Mouse (Mus musculus): ENCODE measurements around the gene Rapgef1.

Gene Rapgef1

DNA sequence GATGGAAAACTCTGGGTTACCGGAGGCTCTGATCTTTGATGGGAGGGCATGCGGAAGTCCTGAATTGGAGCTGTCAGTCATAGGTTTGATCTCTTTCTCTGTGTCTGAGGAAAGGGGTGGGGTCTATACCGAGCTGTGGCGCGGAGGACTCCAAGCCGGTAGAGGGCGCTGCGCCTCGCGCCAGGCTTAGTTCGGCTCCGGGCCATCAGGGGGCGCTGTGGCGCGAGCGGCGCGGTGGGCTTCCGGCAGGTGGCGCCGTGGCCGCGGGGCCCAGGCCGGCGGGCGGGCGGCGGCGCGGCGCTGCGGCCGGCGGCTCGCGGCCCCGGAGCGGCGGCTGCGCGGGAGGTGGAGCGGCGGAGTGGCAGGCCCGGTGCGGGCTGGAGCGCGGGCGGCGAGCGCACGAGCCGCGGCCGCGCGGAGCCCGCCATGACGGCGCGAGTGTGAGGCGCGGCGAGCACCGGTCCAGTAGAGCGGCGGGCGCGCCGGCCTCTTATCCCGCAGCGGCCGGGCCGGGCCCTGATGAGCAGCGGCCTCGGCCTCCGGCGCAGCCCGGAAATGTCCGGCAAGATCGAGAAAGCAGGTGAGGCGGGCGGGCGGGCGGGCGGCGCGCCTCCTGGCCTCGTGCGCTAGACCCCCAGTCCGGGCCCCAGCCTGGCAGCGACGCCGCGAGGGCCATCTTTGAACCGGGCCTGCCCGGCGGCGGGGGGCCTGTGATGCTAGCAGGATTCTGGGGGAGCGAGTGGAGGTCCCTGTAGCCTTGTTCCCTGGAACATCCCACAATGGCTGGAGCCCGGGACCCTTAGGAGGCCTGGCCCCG, at the start of gene Rapgef1:
Gene Rapgef1, plus strand, starts transcription at position 237 of the 817 bp plus-strand sequence.
- ATAC-seq (ENCODE audit: low TSS enrichment), result peak; percentile 64

DNA sequence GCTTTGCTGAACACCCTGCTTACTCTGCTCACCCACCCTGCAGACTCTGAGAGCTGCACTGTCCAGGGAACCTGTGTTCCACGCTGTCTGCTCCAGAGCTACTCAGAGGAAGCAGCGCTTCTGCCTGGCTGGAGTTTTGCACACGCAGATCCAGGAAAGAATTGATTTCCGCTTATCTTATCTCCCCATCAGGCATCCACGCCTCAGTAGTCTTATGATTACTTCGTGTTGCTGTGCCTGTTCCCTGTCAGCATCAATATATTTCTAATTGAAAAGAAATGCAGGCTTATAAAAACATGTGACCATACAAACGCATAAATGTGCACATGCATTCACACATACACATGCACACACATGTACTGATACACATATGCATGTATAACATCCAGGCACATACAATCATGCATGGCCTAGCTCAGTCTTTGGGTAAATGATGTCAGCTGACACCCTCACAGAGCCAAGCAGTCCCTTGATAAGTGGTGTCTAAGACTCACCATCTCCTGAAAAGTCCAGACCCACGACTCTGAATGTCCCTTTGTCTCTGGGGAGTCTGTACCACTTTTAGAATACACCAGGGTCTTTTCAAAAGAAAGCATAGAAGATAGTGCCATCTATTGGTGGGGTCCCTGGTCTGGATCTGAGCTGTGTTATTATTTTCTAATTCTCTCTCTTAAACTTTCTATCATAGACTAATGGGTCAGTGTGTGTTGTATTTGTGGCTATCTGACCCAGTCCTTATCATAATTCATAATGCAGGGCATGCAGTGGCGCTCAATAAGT, 47.4 kb upstream of the Rapgef1 start:
- ATAC-seq (ENCODE audit: low TSS enrichment), result no peak

DNA sequence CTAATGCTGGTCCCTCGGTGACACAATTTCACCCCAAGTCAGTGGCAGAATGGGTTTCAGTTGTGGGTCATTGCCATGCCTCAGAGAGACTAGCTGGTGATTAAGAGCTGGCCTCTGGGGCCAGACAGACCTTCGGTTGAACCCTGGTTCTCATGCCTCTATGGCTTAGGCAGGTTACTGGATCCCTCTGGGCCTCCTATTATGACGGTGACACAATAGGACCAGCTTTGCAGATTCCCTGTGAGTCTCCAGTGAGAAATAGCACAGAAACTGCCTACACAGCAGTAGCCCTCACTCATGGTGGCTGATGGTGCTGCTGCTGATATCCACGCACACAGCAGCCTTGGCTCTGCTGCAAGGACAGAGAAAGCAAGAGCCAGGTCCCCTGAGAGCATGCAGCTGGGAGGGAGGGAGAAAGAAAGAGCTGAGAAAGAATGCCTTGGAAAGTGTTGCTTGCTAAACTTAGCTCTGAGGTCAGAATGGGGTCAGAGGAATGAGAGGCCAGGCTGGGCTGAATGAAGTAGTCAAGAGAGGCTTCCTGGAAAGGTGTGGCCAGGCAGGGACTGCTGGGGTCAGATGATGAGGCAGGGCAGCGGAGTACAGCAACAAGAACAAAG, 46.6 kb upstream of the Rapgef1 start:
- no peak for ATAC-seq (ENCODE audit: low TSS enrichment)

DNA sequence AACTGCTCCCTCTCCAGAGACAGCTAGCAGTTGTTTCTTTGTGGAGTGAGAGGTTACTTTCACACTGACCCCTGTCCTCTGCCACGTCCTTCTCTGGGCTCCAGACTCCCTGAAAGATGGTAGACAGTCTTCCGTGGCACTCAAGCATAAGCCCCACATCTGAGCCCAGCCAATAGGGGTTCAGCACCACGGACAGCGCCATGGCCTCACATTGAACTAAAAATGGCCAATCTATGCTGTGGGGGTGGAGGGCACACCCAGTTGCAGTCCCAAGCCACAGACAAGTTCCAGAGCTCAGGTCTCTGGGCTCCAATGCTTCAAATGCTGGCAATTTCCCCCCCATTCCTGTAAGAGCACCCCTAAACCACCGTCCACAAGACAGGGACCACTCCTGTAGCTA, 45.9 kb upstream of the Rapgef1 start:
- no peak for ATAC-seq (ENCODE audit: low TSS enrichment)

DNA sequence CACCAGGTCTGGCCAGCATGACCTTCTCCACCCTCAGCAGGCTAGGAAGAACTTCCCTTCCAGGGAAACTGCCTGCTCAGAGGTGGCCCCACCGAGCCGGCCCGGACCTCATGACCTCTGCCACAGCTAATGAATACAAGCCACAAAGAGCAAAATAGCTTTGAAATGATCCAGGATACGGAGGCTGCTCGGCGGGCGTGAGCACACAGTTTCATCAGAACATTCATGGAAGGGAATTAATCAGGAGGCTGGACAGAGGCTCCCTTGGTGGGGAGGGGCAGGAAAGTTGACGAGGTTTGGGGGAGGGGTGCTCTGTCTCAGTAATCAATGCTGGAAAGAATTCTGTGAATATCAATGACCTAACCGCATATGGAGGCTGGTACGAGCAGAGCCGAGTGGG, 45.3 kb upstream of the Rapgef1 start:
- no peak for ATAC-seq (ENCODE audit: low TSS enrichment)

DNA sequence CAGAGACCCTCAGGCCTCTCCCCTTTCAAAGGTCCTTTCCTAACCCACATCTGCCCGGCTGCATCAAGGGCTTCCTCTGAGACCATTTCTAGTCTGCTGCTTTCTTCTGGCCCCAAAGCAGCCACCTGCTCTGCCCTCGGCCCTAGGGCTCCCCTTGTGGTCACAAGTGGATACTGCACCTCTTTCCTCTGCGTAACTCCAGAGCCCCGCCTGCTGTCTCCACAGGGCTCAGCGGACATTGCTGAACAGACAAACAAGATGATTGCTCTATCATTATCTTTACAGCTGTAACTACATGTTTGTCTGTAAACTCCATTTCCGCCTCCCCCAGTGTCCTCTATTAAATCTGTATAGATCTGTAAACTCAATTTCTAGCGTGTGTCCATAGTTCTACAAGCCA, 37.1 kb upstream of the Rapgef1 start:
- ATAC-seq (ENCODE audit: low TSS enrichment), result peak; percentile 84

DNA sequence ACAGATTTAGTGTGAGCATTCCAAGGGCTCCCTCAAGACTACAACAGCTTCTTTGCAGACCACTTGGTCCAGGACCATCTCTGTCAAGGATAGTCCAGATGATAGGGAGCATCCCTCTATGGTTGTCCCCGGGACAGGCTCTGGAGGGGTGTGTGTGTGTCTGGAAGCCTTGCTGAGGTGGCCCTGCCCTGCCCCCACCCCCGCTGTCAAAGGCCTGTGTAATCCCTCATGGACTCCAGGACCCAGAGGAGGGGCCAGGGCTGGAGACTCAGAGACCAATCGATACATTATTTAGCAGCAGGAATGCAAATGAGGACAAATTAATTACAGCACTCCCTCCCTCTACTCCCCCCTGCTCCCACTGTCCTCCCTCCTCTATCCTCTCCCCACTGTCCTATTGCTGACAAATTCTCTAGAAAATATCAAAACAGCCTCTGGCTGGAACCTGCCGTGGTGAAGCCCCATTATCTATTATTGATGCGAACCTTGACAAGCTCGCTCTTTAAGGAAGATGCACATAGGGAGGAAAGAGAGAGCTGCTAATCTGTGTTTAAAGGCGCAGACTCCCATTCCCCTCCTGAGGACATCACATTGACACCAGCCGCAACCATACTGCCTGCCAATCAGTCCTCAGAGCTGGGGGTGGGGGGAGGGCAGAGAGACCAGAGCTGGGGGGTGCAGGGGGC, 33.4 kb upstream of the Rapgef1 start:
- no peak for ATAC-seq (ENCODE audit: low TSS enrichment)

DNA sequence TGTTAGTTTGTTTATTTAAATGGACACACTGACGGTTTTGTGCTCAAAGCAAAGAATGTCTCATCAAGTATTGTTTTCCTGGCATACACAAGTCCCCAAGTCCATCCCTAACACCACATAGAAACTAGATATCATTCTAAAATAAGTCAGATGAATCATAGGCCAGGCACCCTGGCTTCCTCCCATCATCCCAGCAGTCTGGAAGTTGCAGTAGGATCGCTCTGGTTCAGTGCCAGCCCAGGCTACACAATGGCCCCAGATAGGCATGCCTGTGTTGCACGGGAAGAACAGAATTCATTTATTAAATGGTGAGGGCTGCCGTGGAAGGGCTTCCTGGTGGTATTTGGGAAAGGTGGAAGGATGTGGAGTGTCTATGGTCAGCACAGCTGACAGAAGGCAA, 31.5 kb upstream of the Rapgef1 start:
- ATAC-seq (ENCODE audit: low TSS enrichment), result no peak

DNA sequence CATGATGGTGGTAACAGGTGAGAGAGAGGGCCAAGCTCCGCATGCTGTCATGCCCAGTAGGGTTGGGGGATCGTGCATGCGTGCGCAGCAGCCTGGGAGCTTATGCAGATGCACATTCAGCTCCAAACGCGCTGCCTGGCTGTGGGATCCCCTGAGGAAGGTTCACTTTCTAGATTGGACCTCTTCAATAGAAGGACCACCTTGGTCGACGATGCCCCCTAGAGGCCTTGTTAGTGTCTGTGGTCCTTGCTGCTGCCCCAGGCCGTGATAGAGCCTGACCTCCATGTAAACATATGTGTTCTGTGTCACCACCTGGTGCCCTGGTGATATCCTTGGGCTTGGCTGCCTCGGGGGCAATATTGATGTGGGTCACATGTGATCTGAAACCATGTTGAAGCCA, 30.3 kb upstream of the Rapgef1 start:
- ATAC-seq (ENCODE audit: low TSS enrichment), result no peak

DNA sequence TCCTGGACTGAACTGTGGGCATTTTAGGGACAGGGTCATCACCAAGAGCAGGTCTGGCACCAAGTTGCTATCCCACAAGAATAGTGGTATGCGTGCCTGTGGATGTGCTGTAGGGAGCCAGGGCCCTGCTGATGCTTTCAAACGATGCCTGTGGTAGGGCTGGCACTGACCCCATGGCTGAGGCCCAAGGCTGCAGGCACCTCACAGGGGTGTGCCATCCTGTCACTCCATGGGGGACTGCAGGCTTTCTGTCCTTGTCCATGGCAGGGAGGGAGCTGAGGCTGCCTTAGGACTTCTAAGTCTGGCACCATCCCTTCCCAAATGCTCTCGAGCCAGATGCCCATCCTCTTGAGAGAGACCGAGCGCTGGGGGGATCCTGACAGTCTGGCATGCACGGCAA, 27.9 kb upstream of the Rapgef1 start:
- no peak for ATAC-seq (ENCODE audit: low TSS enrichment)

DNA sequence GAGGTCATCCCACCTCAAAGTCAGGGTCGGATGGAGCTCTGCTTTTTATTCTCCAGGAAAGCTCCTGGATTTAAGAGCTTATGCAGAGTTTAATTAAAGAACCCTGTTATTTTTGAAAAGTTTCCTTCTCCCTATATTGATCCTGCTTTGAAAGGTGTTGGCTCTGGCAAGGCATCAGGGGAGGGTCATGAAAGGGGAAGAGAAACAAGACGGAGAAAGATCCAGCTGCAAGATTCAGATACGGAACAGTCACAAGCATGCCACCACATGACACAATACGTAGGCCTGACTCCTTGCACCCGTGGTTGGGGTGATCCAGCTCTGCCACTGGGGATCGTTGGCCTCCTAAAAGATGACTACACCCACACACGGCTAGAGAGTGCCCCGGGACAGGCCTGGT, 27.0 kb upstream of the Rapgef1 start:
- ATAC-seq (ENCODE audit: low TSS enrichment), result no peak

DNA sequence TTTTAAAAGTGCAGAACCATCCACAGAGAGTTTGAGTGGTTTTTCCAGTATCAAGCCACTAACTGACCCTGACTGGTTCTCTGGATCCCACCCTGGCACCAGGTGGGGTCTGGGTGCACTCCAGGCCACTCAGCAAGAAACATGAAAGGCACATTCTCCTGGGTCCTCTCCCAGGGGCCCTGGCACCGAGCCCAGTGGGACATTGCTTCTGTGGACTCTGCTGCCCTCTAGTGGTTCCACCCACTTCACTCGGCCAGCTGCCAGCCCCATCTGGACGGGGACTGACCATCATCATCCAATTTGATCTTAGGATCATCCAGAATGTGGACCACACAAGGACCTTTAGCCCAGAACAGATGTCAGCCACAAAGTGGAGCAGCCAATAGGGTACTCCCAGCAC, 15.6 kb upstream of the Rapgef1 start:
- ATAC-seq (ENCODE audit: low TSS enrichment), result no peak

DNA sequence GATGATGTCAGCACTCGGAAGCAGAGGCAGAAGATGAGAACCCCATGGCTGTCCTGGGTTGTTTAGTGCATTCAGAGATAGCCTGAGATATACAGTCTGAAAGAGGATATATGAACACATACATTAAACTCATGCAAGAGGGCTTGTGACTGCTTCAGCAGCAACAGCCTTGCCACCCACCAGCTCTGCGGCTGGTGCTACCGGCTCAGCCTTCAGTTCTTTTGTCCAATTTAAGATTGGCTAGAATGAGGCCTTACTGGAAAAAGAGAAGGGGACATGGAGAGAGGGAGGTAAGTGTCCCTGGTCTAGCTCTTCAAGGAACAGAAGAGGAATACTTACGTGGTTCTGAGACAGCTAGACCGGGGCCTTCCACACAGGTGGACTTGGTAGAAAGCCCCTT, 13.9 kb upstream of the Rapgef1 start:
- peak; percentile 86 for ATAC-seq (ENCODE audit: low TSS enrichment)

DNA sequence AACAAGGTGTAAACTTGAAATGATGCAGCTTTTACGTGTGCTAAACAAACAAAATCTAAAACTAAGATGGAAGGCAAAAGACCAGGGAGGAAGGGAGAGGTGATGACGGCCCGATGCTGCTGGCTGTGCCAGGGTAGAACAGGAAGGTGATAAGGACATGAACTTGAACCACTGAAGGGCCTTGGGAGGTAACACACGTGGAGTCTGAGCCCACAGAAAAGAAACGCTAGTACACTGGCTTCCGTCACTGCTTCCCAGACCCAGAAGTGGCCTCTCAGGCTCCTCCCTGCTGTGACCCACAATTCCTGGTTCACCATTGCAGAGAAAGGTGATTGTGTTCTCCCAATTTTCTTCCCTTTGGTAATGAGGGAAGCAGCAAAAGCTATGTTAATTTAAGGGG, 13.1 kb upstream of the Rapgef1 start:
- no peak for ATAC-seq (ENCODE audit: low TSS enrichment)

DNA sequence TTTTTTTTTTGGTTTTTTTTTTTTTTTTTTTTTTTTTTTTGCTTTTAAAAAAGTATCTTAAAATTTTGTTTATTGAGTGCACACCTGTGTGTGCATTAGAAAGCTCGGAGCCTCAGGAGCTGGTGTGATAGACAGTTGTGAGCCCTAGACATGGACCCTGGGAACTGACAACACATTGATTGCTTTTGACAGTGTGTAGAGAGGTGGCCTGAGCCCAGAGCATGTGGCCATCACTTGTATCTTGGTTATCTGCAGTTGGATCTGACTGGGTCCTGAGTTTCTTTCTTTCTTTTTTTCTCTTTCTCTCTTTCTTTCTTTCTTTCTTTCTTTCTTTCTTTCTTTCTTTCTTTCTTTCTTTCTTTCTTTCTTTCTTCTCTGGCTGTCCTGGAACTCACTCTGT, 2.2 kb upstream of the Rapgef1 start:
- no peak for ATAC-seq (ENCODE audit: low TSS enrichment)

DNA sequence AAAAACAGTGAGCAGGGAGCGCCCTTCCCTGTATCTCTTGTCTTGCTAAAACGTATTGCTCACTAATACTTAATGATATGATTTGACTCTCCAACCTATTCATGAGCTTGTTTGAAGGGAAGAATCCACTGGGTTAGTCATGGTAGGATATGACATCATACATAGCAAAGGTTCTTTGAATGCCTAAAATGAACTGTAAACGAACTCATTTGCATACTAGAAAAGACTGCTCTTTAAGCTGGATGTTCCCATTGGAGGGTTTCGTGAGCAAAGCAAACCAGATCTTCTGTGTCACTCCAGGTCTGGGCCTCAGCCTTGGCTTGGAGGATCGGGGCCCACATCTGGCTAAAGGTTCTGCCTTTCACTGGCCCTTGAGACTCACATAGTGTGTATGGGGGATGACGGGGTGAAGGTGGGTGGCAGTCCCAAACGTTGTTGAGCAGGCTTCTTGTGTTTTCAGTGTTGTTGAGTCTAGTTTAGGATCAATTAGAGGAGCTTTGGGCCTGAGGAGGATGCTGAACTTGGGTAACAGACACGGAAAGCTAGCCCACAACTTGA, 515 bp upstream of the Rapgef1 start:
- ATAC-seq (ENCODE audit: low TSS enrichment), result no peak; the same call in 1 of the 2 replicates

DNA sequence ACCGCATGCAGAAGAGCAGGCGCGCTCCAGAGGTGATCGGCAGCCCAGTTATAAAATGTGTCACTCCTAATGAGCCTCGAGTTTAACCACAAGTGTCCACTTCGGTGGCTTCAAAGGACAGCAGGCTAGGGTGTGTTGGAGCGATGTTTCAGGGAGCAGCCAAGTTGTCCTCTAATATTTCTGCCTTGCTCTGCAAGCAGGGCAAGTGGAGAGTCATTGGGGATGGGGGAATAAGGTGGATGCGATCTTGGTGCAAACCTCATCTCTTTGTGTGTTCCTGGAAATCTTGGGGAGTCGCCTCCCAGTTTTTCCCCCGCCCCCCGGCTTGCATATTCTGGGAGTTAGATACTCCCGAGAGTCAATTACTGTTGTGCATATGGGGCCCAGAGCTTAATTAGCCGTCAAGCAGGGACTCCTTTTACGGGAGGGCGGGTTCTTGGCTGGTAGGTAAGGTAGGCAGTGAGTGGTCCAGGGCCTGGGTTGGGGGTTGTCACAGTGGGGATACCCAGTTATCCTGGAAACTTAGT, 844 bp downstream of the Rapgef1 start:
- peak; percentile 10; the same call in 1 of the 2 replicates for ATAC-seq (ENCODE audit: low TSS enrichment)

DNA sequence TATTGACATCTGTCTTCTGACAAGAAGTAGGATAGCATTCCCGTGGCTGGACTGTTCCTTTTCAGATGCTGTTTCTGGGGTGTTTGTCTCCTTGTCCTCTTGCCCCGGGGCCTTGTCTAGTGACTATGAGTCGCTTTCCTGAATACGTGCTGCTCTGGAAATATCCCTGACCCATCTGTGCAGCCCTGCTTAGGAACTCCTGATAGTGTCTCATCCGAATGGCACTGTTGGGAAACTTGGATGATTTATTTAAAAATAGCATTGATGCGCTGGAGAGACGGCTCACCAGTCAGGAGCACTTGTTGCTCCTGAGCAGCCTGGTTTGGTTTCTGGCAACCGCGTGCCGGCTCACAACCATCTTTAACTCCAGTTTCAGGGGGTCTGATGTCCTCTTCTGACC, 1.6 kb downstream of the Rapgef1 start:
- no peak for ATAC-seq (ENCODE audit: low TSS enrichment)

DNA sequence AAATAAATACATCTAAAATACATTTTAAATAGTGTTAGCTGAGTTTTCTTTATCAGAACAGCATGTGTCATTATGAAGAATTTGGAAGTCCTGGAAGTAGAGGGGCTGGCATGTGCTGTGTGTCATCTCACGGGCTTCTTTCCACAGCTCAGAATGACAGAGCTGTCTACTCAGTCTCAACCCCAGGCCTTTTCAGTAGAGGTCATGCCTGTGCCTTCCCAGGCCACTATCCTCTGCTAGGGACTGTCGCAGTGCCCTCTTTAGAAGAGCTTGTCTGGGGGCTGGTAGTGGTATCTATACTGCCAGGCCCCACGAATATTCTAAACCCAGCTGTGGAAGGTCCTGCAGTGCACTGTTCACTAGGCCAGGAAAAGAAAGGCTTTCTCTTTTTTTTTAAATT, 2.1 kb downstream of the Rapgef1 start:
- ATAC-seq (ENCODE audit: low TSS enrichment), result no peak

DNA sequence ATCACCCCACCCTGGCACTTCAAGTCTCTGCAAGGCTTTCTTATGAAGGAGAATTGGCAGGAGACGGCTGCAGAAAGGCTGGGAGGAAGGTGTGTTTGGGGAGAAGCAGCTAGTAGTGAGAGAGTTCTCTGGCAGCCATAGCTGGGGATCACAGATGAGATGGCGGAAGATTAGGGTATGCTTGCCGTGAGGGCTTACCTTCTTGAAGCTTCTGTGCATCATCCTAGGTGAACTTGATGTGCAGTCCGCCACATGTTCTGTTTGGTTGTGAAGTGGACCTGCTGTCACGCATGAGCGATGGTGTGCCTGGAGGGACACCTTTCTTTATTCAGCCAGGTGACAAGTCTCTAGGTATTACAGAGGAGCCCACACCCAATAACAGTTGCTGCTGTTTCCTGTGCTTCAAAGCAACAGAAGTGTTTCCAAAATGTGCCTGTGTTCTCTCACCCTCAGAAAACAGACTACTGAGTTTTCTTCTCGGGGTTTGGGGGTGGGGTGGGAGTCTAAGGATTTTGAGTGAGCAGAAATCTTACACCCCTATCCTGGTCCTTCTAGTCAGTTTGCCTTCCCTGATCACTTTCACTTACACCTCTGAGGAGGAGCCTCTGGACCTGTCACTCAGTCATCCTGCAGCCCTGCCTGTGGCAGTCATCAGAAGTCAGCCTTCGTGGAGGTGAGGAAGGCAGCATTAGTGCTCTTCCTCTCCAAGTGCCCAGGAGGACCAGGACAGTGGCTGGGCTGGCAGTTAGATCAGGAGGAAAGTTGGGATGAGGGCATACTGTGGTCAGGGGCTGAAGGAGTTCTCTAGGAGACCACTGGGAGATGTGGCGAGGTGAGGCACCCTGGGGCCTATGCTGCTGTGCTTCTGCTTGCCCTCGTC, 2.8 kb downstream of the Rapgef1 start:
- no peak for ATAC-seq (ENCODE audit: low TSS enrichment)
